Mouse (Mus musculus) ES-Bruce4 (cell line): ENCODE measurements around the gene Hydin.

ENCODE experiments used
- CTCF ChIP-seq: IDR thresholded peaks from one replicate; pipeline ENCODE4 v1.8.1; 2011; ENCODE audit warnings: low read depth, low read length
- EP300 ChIP-seq: IDR thresholded peaks from 2 replicates; pipeline ENCODE4 v1.6.1; 2011; ENCODE audit warnings: low read depth, low read length; ENCODE audit not compliant: insufficient read depth
- POLR2A ChIP-seq: IDR thresholded peaks from one replicate; pipeline ENCODE4 v1.8.1; 2011; ENCODE audit warnings: low read length; ENCODE audit not compliant: insufficient read depth

DNA sequence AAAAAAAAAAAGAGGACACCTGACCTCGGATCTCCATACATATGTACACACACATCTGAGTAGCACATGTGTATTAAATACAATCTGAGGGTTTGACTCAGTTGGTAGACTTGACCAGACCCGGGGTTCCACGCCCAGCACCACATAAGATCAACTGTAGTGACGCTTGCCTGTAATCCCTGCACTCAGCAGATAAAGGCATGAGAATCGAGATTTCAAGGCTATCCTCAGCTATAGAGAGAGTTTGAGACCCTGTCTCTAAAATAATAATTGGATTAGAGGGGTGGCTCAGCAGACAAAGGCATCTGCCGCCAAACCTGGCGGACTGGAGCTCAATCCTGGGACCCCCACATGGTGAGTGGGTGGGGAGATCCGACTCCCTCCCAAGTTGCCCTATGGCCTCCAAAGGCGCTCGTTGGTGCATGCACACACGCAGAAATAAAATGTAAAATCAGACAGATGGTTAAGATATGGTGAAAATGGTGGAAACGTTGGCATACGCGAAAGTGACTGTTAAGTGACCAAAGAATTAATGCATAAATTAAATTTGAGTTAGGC, 351.1 kb downstream of the Hydin start:
- TF ChIP-seq POLR2A (no peak), CTCF (no peak), EP300 (no peak)
